Mouse (Mus musculus) heart, adult 2 months (tissue): ENCODE data around the gene Gon7. TPM values are rescaled to one million over a fixed set of nuclear protein-coding genes. Genes with fewer than 3 reads are reported as not detected.
A peak's percentile ranks its signal among the peaks of the same experiment; 100 is the strongest.

ENCODE experiments used
- DNase-seq, 2 experiments: peaks; one replicate each; pipeline ENCODE4 v3.0.0; 2021
- H3K27ac ChIP-seq: fragments of 200-600 bp; 2 replicates; pipeline ENCODE4 v1.8.1; 2022
- H3K27me3 ChIP-seq: fragments of 200-500 bp; 2 replicates; pipeline ENCODE4 v1.6.1; 2012; ENCODE audit warnings: mild to moderate bottlenecking, low read length, inconsistent platforms, mixed read lengths; ENCODE audit not compliant: control insufficient read depth, insufficient read depth
- H3K36me3 ChIP-seq: fragments of 200-500 bp; 2 replicates; pipeline ENCODE4 v1.6.1; 2012; ENCODE audit warnings: low read length, inconsistent platforms; ENCODE audit not compliant: control insufficient read depth, insufficient read depth
- H3K4me1 ChIP-seq: fragments of 200-500 bp; 2 replicates; pipeline ENCODE4 v1.6.1; 2011; ENCODE audit warnings: low read length; ENCODE audit not compliant: control insufficient read depth, insufficient read depth
- H3K4me3 ChIP-seq: fragments of 200-600 bp; 2 replicates; pipeline ENCODE4 v1.8.1; 2022
- H3K79me2 ChIP-seq: fragments of 200-500 bp; replicated peaks from 2 replicates; pipeline ENCODE4 v1.6.1; 2012; ENCODE audit warnings: mild to moderate bottlenecking, inconsistent platforms, low read length, moderate library complexity, mixed read lengths; ENCODE audit not compliant: control insufficient read depth, insufficient read depth
- H3K9ac ChIP-seq: fragments of 200-500 bp; 2 replicates; pipeline ENCODE4 v1.6.1; 2012; ENCODE audit warnings: low read depth, mild to moderate bottlenecking, control low read depth, inconsistent platforms, low read length, mixed read lengths
- CTCF ChIP-seq: fragments of 200-600 bp; IDR thresholded peaks from 2 replicates; pipeline ENCODE4 v1.8.1; 2022; ENCODE audit warnings: antibody characterized with exemption, mild to moderate bottlenecking, moderate library complexity
- EP300 ChIP-seq: fragments of 200-500 bp; IDR thresholded peaks from 2 replicates; pipeline ENCODE4 v1.6.1; 2011; ENCODE audit warnings: low read depth, low read length, control low read depth; ENCODE audit not compliant: insufficient read depth
- POLR2A ChIP-seq: fragments of 200-500 bp; IDR thresholded peaks from 2 replicates; pipeline ENCODE4 v1.6.1; 2011; ENCODE audit warnings: mild to moderate bottlenecking, low read depth, low read length, control low read depth; ENCODE audit not compliant: insufficient read depth
- WGBS: fragments of 180-500 bp; shearing (Covaris S2); methylation state at CpG from one replicate; pipeline ENCODE4 v1.1.7; 2018; 5-methylcytosine and 5-hydroxymethylcytosine counted together
- intact Hi-C: fragments of 180-260 bp; cut with DNase I; formaldehyde crosslinking; loops from one replicate; pipeline ENCODE4 v1.15.1; 2025
- polyA plus RNA-seq: library from polyadenylated mRNA; depleted of rRNA; stranded (reverse); fragments of >200 nt; gene quantifications from 2 replicates; pipeline ENCODE4 v1.2.3, GENCODE M21; 2012
- total RNA-seq, 2 experiments: library from RNA; stranded (reverse); gene quantifications; 2 replicates each; pipeline ENCODE4 v1.2.3; 2021

Gon7 gene
- total and polyA plus RNA-seq, 3 experiments: 5.9 to 10.4 (median 9.8) TPM

- H3K4me1 ChIP-seq: peaks cover 2% of the 10 kb centered on the region
- intact Hi-C loops: no loop called here
- H3K79me2 ChIP-seq: no peaks in the 10 kb centered on the region; the same call in none of the 2 replicates
- WGBS: 71% methylated on average over 3 of the region's 3 CpGs
- H3K36me3 ChIP-seq: peaks cover 11% of the 10 kb centered on the region
- H3K4me3 ChIP-seq: no peak overlapping the region
- no peak for DNase-seq
- no peaks in the 10 kb centered on the region for H3K27me3 ChIP-seq
- H3K27ac ChIP-seq: no peak overlapping the region
- TF ChIP-seq POLR2A (no peak), EP300 (no peak), CTCF (no peak)
- H3K9ac ChIP-seq: no peak overlapping the region
These were observed 9.3 kb downstream of the Gon7 start for GRCm38 (mm10) chr12:102748256-102748655.

- Histone ChIP-seq H3K9ac (no peak overlapping the region; the same call in 1 of the 2 replicates), H3K27me3 (no peaks in the 10 kb centered on the region), H3K27ac (no peak overlapping the region), H3K36me3 (peaks cover 11% of the 10 kb centered on the region), H3K4me1 (peaks cover 4% of the 10 kb centered on the region), H3K79me2 (no peaks in the 10 kb centered on the region; the same call in 1 of the 2 replicates), H3K4me3 (no peak overlapping the region)
- TF ChIP-seq POLR2A: no peak
- TF ChIP-seq CTCF: no peak
- TF ChIP-seq EP300: no peak
- DNase-seq: no peak
- intact Hi-C loops: loop anchor here (5.0 kb wide), 2 partner anchors 38 to 132 kb away; partner anchors contain the start of gene Btbd7
- WGBS: 50% methylated on average over 6 of the region's 6 CpGs
These were observed 12.8 kb downstream of the Gon7 start for GRCm38 (mm10) chr12:102744839-102745238.

- intact Hi-C loops: loop anchor here (1.0 to 5.0 kb wide), 3 partner anchors 13 to 133 kb away; partner anchors contain the start of genes Btbd7, Gm28051, Gon7 and Ubr7
- under 1% methylated on average over 62 of the region's 63 CpGs for WGBS
- peak within 1 kb of the TSS; percentile 96 for H3K9ac ChIP-seq
- H3K4me1 ChIP-seq: peaks cover 4% of the 10 kb centered on the region
- peaks cover 11% of the 10 kb centered on the region for H3K36me3 ChIP-seq
- peak within 1 kb of the TSS; percentile 89 for H3K27ac ChIP-seq
- H3K27me3 ChIP-seq: no peaks in the 10 kb centered on the region
- TF ChIP-seq EP300: no peak
- peak; percentile 49 for TF ChIP-seq CTCF
- peak; percentile 78 for TF ChIP-seq POLR2A
- H3K4me3 ChIP-seq: peak within 1 kb of the TSS; percentile 89
- no peaks in the 10 kb centered on the region; the same call in 1 of the 2 replicates for H3K79me2 ChIP-seq
- DNase-seq: peak; percentile 92 to 94
These were observed 13.7 kb downstream of the Gon7 start, which contains the start of the genes Moap1 and Tmem251 for GRCm38 (mm10) chr12:102743589-102744574. Gene Moap1 (minus strand): TSS chr12:102743661. Gene Tmem251 (plus strand): TSS chr12:102743762.

- Histone ChIP-seq H3K79me2 (no peaks in the 10 kb centered on the region; the same call in 1 of the 2 replicates), H3K27me3 (no peaks in the 10 kb centered on the region), H3K36me3 (peaks cover 11% of the 10 kb centered on the region), H3K9ac (peak overlapping the region; percentile 86), H3K4me3 (peak overlapping the region; percentile 89), H3K4me1 (peaks cover 4% of the 10 kb centered on the region), H3K27ac (peak overlapping the region; percentile 89)
- TF ChIP-seq EP300: no peak
- no peak for TF ChIP-seq POLR2A
- TF ChIP-seq CTCF: no peak
- peak in 1 of 2 experiments; percentile 29 for DNase-seq
- intact Hi-C loops: loop anchor here (1.0 to 5.0 kb wide), 3 partner anchors 14 to 134 kb away; partner anchors contain the start of genes Btbd7, Gm28051, Gon7 and Ubr7
- WGBS: under 1% methylated on average over 33 of the region's 33 CpGs
These were observed 14.5 kb downstream of the Gon7 start for GRCm38 (mm10) chr12:102743036-102743588.

GRCm38 (mm10) chr12:102742056-102742455 is 15.5 kb downstream of the Gon7 start:
- TF ChIP-seq EP300 (no peak), POLR2A (no peak), CTCF (no peak)
- Histone ChIP-seq H3K36me3 (peaks cover 11% of the 10 kb centered on the region), H3K9ac (no peak overlapping the region), H3K4me3 (no peak overlapping the region), H3K79me2 (no peaks in the 10 kb centered on the region; the same call in 1 of the 2 replicates), H3K4me1 (peaks cover 4% of the 10 kb centered on the region), H3K27me3 (no peaks in the 10 kb centered on the region), H3K27ac (no peak overlapping the region)
- 71% methylated on average over 7 of the region's 7 CpGs for WGBS
- DNase-seq: no peak
- intact Hi-C loops: loop anchor here (5.0 kb wide), 2 partner anchors 35 to 135 kb away; partner anchors contain the start of gene Btbd7
